Mouse (Mus musculus): Measurements from ENCODE around the gene Cacnb2. TPM values are rescaled to one million over a fixed set of nuclear protein-coding genes. Genes with fewer than 3 reads are reported as not detected.
A peak's percentile ranks its signal among the peaks of the same experiment; 100 is the strongest.

The Cacnb2 gene
- total RNA-seq, 2 experiments from 2014 or later = 0.51 to 0.73 TPM

DNA sequence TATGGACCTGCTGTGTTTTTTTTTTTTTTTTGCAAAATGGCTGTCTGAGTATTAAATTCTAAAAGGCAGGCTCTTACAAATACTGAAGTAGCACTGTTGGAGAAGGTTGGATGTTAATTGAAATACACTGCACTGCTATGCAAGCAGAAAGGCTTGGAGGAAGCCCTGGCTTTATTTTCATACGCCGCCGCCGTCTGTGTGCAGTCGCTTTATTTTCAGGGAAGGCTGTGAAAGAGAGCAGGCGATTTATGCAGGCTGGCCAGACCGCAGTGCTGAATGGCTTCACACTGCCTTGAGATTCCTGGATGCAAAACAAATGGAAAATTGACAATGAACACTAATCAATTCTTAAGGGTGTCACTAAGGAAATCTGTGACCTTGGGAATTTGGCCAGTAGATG is 137.5 kb downstream of the Cacnb2 start:
- intact Hi-C loops (cut with DNase I) = no loop called here
- Histone ChIP-seq H3K4me3 (peak overlapping the region; percentile 43), H3K27ac (peak overlapping the region; percentile 24; the same call in 1 of the 2 replicates)
- TF ChIP-seq CTCF (IDR thresholded peaks at IDR 0.05) = no peak
- DNase-seq = no peak

DNA sequence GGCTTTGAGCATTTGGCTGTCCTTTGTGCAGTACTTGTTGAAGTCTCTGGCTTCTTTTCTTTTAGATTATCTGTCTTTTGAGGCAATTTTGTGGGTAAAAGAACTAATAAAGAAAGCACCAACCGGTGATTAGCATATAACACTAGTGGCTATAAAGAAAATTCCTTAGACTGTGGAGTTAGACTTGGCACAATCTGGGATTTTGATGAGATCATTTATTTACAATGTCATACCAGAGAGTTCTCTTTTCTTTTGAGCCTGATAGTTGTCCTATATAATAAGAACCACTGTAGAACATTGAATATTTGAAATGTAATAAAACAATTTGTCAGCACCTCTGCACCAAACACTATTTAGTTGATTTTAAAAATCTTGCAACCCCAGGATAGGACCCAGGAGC is 141.9 kb downstream of the Cacnb2 start:
- H3K27ac ChIP-seq = no peak overlapping the region
- intact Hi-C loops (cut with DNase I) = no loop called here
- no peak for TF ChIP-seq CTCF (IDR thresholded peaks at IDR 0.05)
- DNase-seq = no peak
- H3K4me3 ChIP-seq = no peak overlapping the region

DNA sequence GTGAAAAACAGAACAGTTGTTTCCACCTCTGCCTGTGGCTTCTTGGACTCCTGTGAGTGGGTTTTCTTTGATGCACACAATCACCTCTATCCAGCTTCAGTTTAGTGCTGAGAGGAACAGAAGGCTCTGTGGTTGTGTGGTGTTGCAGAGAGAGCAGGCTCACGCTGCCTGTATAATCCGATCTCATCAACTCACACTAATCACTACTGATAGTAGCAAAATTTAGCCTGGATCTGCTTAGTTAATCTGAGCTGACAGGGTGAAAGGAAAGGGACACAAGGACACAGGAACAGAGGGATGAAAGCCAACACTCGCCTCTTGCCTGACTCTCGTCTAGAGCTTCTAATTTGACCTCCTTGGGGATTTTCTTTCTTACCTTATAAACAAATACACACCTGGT is 160.0 kb downstream of the Cacnb2 start:
- no peak for TF ChIP-seq CTCF (IDR thresholded peaks at IDR 0.05)
- no peak overlapping the region for H3K4me3 ChIP-seq
- H3K27ac ChIP-seq = no peak overlapping the region

DNA sequence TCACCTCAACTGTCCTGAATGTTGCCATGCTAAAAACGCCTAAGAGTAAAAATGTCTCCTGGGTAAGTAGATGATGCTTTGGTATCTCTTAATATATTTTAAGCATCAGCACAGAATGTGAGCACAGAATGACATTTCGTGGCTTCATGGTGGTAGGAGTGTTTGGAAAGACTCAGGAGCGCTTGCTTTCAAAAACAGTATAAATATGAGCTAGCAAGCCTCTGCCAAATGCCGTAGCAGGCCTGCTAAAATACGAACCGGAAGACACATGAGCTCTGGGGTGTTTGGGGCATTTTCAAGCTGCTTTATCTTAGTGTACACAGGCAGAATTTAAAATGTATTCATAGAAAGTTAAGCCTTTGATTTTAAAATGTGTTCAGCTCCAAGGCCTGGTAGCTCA is 161.0 kb downstream of the Cacnb2 start:
- no peak overlapping the region for H3K4me3 ChIP-seq
- no peak overlapping the region for H3K27ac ChIP-seq
- intact Hi-C loops (cut with DNase I) = no loop called here
- DNase-seq = no peak
- TF ChIP-seq CTCF (IDR thresholded peaks at IDR 0.05) = no peak

More for the DNA sequence above, 160.0 kb downstream of the Cacnb2 start:
- intact Hi-C loops (cut with DNase I) = no loop called here
- no peak for DNase-seq

DNA sequence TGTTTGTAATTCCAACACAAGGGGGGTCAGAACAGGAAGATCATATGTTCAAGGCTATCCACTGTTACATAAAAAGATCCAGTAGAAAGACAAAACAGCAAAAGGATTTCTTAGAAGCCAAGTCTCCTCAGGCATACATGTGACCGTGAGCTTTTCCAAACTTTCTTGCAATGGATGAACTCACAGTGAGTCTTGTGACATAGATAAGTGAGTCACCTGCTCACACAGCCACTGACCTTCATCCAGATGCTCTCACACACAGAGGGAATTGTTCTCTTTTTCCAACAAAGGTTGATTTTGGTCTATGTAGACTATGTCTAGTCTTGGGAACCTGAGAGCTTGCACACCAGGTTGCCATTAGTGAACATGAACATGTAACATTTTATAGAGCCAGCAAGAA is 166.6 kb downstream of the Cacnb2 start:
- DNase-seq = no peak
- TF ChIP-seq CTCF (IDR thresholded peaks at IDR 0.05) = no peak
- intact Hi-C loops (cut with DNase I) = no loop called here

DNA sequence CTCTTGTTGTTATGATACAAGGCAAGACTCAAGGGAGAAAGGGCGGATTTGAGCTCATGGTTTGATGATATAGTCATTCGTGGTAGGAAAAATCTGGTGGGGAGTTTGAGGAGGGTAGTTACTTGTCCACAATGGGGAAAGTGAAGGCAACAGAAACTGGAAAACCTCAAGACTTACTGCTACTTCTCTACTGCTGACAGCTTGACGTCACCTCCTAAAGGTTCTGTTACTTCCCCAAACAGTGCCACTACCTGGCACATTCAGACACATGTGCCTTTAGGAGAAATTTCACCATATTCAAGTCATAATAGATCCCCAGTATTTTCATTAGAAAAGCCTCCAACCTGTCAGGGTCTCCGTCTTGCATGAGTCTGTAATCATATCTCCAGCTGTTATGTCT is 167.7 kb downstream of the Cacnb2 start:
- DNase-seq = no peak
- Histone ChIP-seq H3K4me3 (no peak overlapping the region), H3K27ac (no peak overlapping the region)
- intact Hi-C loops (cut with DNase I) = no loop called here
- TF ChIP-seq CTCF (IDR thresholded peaks at IDR 0.05) = no peak

More for the DNA sequence above, 166.6 kb downstream of the Cacnb2 start:
- Histone ChIP-seq H3K27ac (no peak overlapping the region), H3K4me3 (no peak overlapping the region)

DNA sequence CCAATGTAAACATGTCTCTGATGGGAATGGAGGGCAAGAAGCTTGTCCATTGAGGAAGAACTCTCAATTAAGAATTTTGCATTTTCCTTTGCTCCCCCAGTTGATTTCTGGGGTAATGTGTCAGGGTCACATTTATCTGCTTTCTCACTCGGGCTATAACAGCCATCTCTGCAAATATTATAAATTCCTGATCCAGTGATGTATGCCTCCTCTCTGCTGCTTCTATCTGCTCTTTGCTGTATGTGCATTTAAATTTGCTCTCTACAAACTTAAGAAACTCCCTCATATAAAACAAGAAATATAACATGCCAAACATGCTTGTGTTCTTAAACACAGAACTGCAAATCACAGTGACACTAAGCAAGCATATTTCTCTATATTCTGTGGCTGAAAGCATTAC is 171.5 kb downstream of the Cacnb2 start:
- intact Hi-C loops (cut with DNase I) = no loop called here

DNA sequence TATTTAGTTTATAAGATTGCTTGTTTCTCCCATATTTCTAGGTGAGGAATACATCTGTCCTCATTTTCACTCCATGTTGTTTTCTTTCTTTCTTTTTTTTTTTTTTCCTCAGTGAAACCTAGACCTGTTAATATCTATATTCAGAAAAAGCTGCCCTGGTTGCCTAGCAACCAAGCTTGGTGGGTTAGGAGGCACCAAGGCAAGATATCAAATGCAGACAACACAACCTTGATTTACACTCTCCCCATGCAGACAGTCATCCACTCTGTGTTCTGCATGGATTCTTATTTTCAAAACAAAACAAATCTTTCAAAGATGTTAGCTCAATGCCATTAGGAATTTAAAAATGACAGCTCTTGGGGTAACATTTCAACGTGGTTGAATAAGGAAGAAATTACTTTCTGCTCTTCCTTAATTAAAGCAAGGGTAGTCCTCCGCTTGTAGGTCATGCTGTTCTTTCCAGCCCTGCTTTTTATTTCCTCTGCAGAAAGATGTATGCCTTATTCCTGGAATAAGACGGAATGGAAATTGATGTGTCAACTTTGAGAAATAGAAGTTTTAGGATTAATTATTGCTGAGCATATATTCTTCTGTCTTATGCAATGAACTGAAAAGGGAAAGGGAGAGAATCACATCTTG is 172.1 kb downstream of the Cacnb2 start:
- no peak overlapping the region for H3K4me3 ChIP-seq
- TF ChIP-seq CTCF (IDR thresholded peaks at IDR 0.05) = no peak
- intact Hi-C loops (cut with DNase I) = no loop called here
- no peak overlapping the region for H3K27ac ChIP-seq
- DNase-seq = no peak

More for the DNA sequence above, 171.5 kb downstream of the Cacnb2 start:
- TF ChIP-seq CTCF (IDR thresholded peaks at IDR 0.05) = no peak
- no peak overlapping the region for H3K27ac ChIP-seq
- no peak for DNase-seq
- no peak overlapping the region for H3K4me3 ChIP-seq

DNA sequence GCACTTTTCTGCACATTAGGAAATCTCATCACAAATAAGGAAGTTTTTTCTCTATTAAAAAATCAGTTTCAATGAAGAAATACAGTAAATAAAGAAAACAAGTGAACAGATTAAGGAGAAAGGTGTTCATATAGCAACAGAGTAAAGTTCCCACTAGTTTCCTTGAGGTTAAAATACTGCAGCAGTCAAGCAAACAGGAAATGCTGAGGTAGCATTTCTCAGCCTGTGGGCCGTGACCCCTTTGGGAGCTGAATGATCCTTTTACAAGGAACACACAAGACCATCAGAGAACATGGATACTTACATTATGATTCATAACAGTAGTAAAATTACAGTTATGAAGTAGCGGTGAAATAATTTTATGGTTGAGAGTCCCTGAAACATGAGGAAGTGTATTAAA is 185.1 kb downstream of the Cacnb2 start:
- intact Hi-C loops (cut with DNase I) = no loop called here
- DNase-seq = no peak
- H3K27ac ChIP-seq = no peak overlapping the region
- no peak overlapping the region for H3K4me3 ChIP-seq
- TF ChIP-seq CTCF (IDR thresholded peaks at IDR 0.05) = no peak

DNA sequence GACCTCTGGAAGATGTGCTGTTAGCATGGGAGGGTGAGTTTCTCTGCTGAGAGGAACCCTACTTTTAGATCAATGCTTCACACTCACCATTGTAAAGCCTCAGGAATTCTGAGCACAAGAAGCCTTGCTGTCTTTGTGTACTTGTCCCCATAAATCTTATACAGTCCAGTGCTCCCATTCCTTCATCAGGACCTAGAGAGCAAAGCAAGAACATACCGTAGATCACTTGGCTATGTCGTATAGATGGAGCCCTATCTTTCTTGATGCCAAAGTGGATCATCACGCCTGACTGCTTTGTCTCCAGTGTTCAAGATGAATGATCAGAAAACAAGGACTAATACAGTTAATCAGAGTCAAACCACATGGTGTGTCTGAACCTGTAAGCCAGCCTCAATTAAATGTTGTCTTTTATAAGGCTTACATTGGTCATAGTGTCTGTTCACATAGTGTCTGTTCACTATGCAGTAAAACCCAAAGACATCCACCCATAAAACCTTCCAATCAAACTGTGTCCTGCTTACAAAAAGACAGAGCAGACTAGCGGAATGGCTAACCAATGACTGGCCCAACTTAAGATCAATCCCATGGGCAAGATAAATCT is 198.7 kb downstream of the Cacnb2 start:
- TF ChIP-seq CTCF (IDR thresholded peaks at IDR 0.05) = no peak
- no peak for DNase-seq
- no peak overlapping the region for H3K4me3 ChIP-seq
- no peak overlapping the region for H3K27ac ChIP-seq
- intact Hi-C loops (cut with DNase I) = no loop called here

DNA sequence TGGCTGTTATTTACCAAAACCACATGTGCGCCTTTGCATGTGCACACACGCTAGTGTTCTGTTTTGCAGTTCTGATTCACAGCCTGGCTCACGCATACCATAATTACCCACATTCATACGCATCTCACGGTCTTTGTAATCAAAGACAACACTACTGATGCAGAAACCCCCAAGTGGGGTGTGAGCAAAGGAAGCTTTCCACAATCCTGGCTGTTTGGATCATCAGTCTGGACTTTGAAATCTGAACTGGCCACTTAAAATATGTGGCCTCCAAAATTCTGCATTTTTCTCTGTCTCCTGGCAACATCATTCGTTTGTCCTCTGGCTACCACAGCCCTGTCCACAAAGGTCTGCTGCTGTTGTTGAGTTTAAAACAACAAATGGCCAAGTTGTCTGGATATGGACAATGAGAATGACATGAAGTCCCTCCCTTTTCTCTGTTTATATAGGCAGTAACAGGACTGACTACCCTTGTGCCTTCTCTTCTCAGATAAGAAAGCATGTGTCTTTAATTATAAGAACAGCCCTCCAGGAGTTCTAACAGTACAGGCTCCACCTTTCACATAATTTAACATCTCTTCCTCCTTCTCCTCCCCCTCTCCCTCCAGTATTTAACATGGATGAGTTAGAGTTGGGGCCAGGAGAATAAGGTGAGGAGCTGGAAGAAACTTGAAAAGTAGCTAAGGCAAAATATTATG is 204.9 kb downstream of the Cacnb2 start:
- intact Hi-C loops (cut with DNase I) = no loop called here
- no peak overlapping the region for H3K4me3 ChIP-seq
- DNase-seq = no peak
- TF ChIP-seq CTCF (IDR thresholded peaks at IDR 0.05) = no peak
- peak overlapping the region; percentile 36 for H3K27ac ChIP-seq

DNA sequence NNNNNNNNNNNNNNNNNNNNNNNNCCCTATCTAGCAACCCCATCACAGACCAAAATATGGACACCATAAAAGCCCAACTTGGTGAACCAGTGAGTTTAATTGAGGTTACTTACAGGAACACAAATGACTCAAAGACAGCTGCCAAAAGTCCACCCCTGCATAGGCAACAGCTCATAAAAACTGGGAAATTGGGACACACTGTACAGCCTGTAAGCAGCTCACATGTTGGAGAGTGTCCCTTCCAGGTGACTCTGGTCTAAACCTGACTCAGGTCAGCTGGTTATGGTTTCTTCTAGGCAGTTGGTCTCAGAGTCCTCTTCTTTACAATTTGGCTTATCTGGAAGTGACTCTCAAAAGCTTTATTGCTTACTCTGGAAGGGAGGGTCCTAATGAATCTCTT is 212.1 kb downstream of the Cacnb2 start:
- no peak for DNase-seq
- intact Hi-C loops (cut with DNase I) = no loop called here
- H3K4me3 ChIP-seq = no peak overlapping the region

DNA sequence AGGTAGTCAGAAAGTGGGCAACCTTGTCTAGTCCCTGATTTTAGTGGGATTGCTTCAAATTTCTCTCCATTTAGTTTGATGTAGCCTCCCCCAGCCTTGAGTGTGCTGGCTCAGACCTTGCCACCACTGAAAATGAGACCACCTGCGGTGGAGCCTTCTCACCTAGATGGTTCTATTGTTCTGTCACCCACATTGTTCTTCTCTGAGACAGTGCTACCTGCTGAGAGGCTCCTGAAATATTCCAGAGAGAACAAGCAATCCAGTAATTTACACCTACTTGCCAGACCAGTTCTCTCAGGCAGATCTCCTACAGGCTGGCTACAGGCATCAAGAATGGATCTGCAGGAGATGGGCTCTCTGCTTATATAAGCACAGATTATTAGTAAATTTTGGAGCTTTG is 215.8 kb downstream of the Cacnb2 start:
- Histone ChIP-seq H3K4me3 (no peak overlapping the region), H3K27ac (no peak overlapping the region)
- intact Hi-C loops (cut with DNase I) = no loop called here
- DNase-seq = no peak
- no peak for TF ChIP-seq CTCF (IDR thresholded peaks at IDR 0.05)

More for the DNA sequence above, 212.1 kb downstream of the Cacnb2 start:
- H3K27ac ChIP-seq = no peak overlapping the region
- TF ChIP-seq CTCF (IDR thresholded peaks at IDR 0.05) = no peak

All from gastrocnemius, adult 2 months (tissue).